Mouse (Mus musculus): ENCODE measurements at regions not wholly inside any gene's neighbourhood (a gene's known extent, or its start where the extent isn't known, plus 50 kb on each side); places are given as distances from the start of the nearest gene placed in this dataset.

DNA sequence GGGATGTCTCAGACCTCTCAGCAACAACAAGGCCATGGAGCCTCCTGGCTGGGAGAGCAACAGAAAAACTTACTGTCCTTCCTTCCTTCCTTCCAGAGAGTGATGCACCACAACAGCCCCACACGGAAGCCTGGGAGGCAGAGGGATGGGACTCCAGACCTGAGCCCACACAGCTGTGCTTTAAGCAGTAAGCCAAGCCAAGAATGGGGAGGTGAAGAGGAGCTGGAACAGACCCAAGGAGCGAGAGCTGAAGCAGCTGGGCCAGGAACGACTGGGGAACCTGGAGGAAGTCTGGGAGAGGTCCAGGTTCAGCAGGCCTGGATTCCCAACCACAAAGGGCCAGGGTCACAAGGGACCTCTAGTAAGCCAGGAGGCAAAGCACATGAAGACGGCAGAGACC is 67.5 kb downstream of the Cpn2 start:
- no peaks in the 10 kb centered on the region for H3K36me3 ChIP-seq
- no peak overlapping the region for H3K4me2 ChIP-seq
- no peaks in the 10 kb centered on the region for H3K27me3 ChIP-seq
- H3K9ac ChIP-seq = no peak overlapping the region
- 0 out of 2 replicates have a peak, but pooled peaks cover 6% of the 10 kb centered on the region for H3K9me3 ChIP-seq (replicated peaks)
- ATAC-seq (replicated peaks; ENCODE audit: low FRiP score) = peak; percentile 65; the same call in 1 of the 2 replicates
- peak overlapping the region; percentile 45; the same call in 1 of the 2 replicates for H3K27ac ChIP-seq
- peaks cover 3% of the 10 kb centered on the region; the same call in 1 of the 2 replicates for H3K4me1 ChIP-seq
- no peak overlapping the region for H3K4me3 ChIP-seq (replicated peaks)
- 59% methylated on average over 4 of the region's 4 CpGs for WGBS

GRCm38 (mm10) chr16:30204144-30204543 is 63.2 kb downstream of the Cpn2 start:
- no peaks in the 10 kb centered on the region for H3K27me3 ChIP-seq
- H3K36me3 ChIP-seq = no peaks in the 10 kb centered on the region
- 64% methylated on average over 4 of the region's 4 CpGs for WGBS
- no peak overlapping the region for H3K4me3 ChIP-seq (replicated peaks)
- peaks cover 13% of the 10 kb centered on the region for H3K4me1 ChIP-seq
- H3K27ac ChIP-seq = no peak overlapping the region
- H3K9me3 ChIP-seq (replicated peaks) = 0 out of 2 replicates have a peak, but pooled peaks cover 5% of the 10 kb centered on the region
- no peak for ATAC-seq (replicated peaks; ENCODE audit: low FRiP score)
- no peak overlapping the region for H3K9ac ChIP-seq
- no peak overlapping the region for H3K4me2 ChIP-seq

- 17% methylated on average over 8 of the region's 8 CpGs for WGBS
- Histone ChIP-seq H3K36me3 (no peaks in the 10 kb centered on the region), H3K27ac (no peak overlapping the region), H3K4me3 (replicated peaks) (no peak overlapping the region), H3K9me3 (replicated peaks) (0 out of 2 replicates have a peak, but pooled peaks cover 5% of the 10 kb centered on the region), H3K9ac (no peak overlapping the region), H3K4me1 (peaks cover 13% of the 10 kb centered on the region), H3K27me3 (no peaks in the 10 kb centered on the region), H3K4me2 (0 out of 2 replicates have a peak overlapping the region, but pooled peaks have one; percentile 15)
- ATAC-seq (replicated peaks; ENCODE audit: low FRiP score) = no peak
These were observed 61.9 kb downstream of the Cpn2 start for GRCm38 (mm10) chr16:30205314-30205815.

- H3K36me3 ChIP-seq = no peaks in the 10 kb centered on the region
- H3K27ac ChIP-seq = no peak overlapping the region
- peaks cover 13% of the 10 kb centered on the region for H3K4me1 ChIP-seq
- H3K4me2 ChIP-seq = peak overlapping the region; percentile 15; the same call in 1 of the 2 replicates
- H3K27me3 ChIP-seq = no peaks in the 10 kb centered on the region
- 0 out of 2 replicates have a peak, but pooled peaks cover 5% of the 10 kb centered on the region for H3K9me3 ChIP-seq (replicated peaks)
- no peak overlapping the region for H3K4me3 ChIP-seq (replicated peaks)
- ATAC-seq (replicated peaks; ENCODE audit: low FRiP score) = no peak
- H3K9ac ChIP-seq = no peak overlapping the region
- WGBS = 20% methylated on average over 15 of the region's 15 CpGs
These were observed 61.4 kb downstream of the Cpn2 start for GRCm38 (mm10) chr16:30205816-30206356.
